Mouse (Mus musculus) cerebellum, adult 2 months (tissue): ENCODE data around the gene Cyp17a1. TPM values are rescaled to one million over a fixed set of nuclear protein-coding genes. Genes with fewer than 3 reads are reported as not detected.

Experiments
- DNase-seq, 2 experiments: peaks; one replicate each; pipeline ENCODE4 v3.0.0; 2021
- H3K27ac ChIP-seq: fragments of 200-500 bp; 2 replicates; pipeline ENCODE4 v1.5.1; 2012; ENCODE audit warnings: low read length, control low read depth, inconsistent platforms; ENCODE audit not compliant: insufficient read depth
- H3K27me3 ChIP-seq: fragments of 200-500 bp; 2 replicates; pipeline ENCODE4 v1.6.1; 2012; ENCODE audit warnings: inconsistent platforms, mild to moderate bottlenecking, low read length, moderate library complexity; ENCODE audit not compliant: control insufficient read depth, insufficient read depth
- H3K4me1 ChIP-seq: fragments of 200-500 bp; 2 replicates; pipeline ENCODE4 v1.6.1; 2011; ENCODE audit warnings: low read length; ENCODE audit not compliant: control insufficient read depth, insufficient read depth
- H3K4me3 ChIP-seq: fragments of 200-500 bp; replicated peaks from 2 replicates; pipeline ENCODE3; 2011; ENCODE audit warnings: mild to moderate bottlenecking, low read depth, low read length, control low read depth; ENCODE audit not compliant: insufficient read depth
- CTCF ChIP-seq: fragments of 200-500 bp; IDR thresholded peaks from 2 replicates; pipeline ENCODE4 v1.5.1; 2011; ENCODE audit warnings: low read depth, mild to moderate bottlenecking, control low read depth, low read length, moderate library complexity, borderline replicate concordance; ENCODE audit not compliant: insufficient read depth
- POLR2A ChIP-seq: fragments of 200-500 bp; IDR thresholded peaks from 2 replicates; pipeline ENCODE4 v1.6.1; 2011; ENCODE audit warnings: low read length, control low read depth, borderline replicate concordance; ENCODE audit not compliant: insufficient read depth
- WGBS: fragments of 180-500 bp; shearing (Covaris S2); methylation state at CpG from one replicate; pipeline ENCODE4 v1.1.7; 2018; 5-methylcytosine and 5-hydroxymethylcytosine counted together
- polyA plus RNA-seq: library from polyadenylated mRNA; depleted of rRNA; stranded (reverse); fragments of >200 nt; gene quantifications from 2 replicates; pipeline ENCODE4 v1.2.3, GENCODE M21; 2012

Cyp17a1 gene
- polyA plus RNA-seq, 1 experiment = 0.08 TPM

DNA sequence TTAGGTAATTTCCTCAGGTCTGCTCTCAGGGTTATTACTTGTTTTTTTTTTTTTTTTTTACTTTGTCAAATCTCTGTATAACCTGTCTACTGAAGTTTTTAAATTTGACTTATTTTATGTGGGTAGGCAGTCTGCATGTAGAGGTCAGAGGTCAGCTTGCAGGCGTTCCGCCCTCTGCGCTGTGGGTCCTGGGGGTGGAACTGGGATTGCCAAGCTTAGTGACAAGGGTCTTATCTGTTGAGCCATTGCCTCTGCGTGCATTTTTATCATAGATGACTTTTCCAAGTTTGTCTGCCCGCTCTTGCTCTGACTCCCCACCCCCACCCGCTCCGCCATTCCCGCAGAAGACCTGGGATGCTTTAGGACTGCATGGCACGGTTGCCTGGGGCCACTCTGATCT is 37.2 kb downstream of the Cyp17a1 start:
- no peaks in the 10 kb centered on the region for H3K27me3 ChIP-seq
- DNase-seq = no peak
- H3K4me1 ChIP-seq = no peaks in the 10 kb centered on the region
- no peak overlapping the region for H3K27ac ChIP-seq
- TF ChIP-seq POLR2A = no peak
- TF ChIP-seq CTCF = no peak
- WGBS = 73% methylated on average over 9 of the region's 9 CpGs
- no peak overlapping the region for H3K4me3 ChIP-seq

GRCm38 (mm10) chr19:46631637-46632036 is 41.3 kb downstream of the Cyp17a1 start:
- no peak overlapping the region for H3K27ac ChIP-seq
- 79% methylated on average over 9 of the region's 9 CpGs for WGBS
- no peak for TF ChIP-seq POLR2A
- no peak for TF ChIP-seq CTCF
- H3K27me3 ChIP-seq = no peaks in the 10 kb centered on the region
- no peak overlapping the region for H3K4me3 ChIP-seq
- no peak for DNase-seq
- H3K4me1 ChIP-seq = no peaks in the 10 kb centered on the region

- DNase-seq = no peak
- no peaks in the 10 kb centered on the region for H3K4me1 ChIP-seq
- H3K27ac ChIP-seq = no peak overlapping the region
- no peak overlapping the region for H3K4me3 ChIP-seq
- TF ChIP-seq CTCF (no peak), POLR2A (no peak)
- WGBS = 70% methylated on average over 9 of the region's 9 CpGs
- no peaks in the 10 kb centered on the region for H3K27me3 ChIP-seq
These were observed 43.2 kb downstream of the Cyp17a1 start for GRCm38 (mm10) chr19:46629807-46630206.

DNA sequence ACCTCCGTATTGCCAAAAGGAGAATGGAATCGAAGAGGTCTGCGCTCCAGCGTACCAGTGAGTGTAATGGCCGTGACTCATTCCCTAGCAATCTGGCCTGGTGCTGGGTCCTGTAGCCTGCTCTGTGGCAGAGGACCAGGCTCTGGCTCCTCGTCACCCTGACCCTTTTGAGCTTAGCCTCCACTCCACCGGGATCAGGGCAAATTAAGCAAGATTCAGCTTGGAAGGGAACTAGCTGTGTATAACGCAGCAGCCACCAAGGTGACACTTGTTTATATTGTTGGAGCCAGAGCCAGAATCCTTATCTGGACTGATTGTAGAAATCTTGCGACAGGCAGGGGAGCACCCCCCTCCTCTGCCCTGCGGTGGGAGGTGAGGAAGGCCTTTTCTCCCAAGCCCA is 44.6 kb downstream of the Cyp17a1 start:
- no peak overlapping the region for H3K27ac ChIP-seq
- TF ChIP-seq POLR2A (no peak), CTCF (no peak)
- no peaks in the 10 kb centered on the region for H3K27me3 ChIP-seq
- H3K4me1 ChIP-seq = peaks cover 10% of the 10 kb centered on the region
- H3K4me3 ChIP-seq = no peak overlapping the region
- DNase-seq = no peak
- WGBS = 85% methylated on average over 10 of the region's 10 CpGs

DNA sequence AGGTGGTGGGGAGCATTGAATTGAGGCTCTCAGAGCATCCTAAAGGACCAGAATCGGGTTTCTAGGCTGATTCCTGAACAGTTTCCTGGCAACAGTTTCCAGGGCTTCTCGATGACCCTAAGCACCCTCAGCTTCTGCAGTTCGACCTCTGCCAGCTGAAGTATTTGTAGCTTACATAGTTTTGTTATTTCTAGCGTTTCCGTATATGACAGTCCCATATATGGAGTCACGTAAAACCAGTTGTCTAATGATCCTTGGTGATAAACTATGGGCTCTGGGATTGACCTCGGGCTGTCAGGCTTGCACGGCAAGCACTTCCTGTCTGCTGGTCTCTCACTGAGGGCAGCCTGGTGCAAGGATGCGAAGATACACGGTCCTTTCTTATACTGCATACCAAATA is 47.5 kb downstream of the Cyp17a1 start:
- Histone ChIP-seq H3K4me3 (no peak overlapping the region), H3K27ac (no peak overlapping the region), H3K27me3 (no peaks in the 10 kb centered on the region), H3K4me1 (peaks cover 24% of the 10 kb centered on the region)
- TF ChIP-seq POLR2A (no peak), CTCF (no peak)
- DNase-seq = no peak
- WGBS = 80% methylated on average over 10 of the region's 10 CpGs

- no peak for TF ChIP-seq CTCF
- TF ChIP-seq POLR2A = no peak
- peaks cover 26% of the 10 kb centered on the region for H3K4me1 ChIP-seq
- no peaks in the 10 kb centered on the region for H3K27me3 ChIP-seq
- H3K27ac ChIP-seq = no peak overlapping the region
- no peak overlapping the region for H3K4me3 ChIP-seq
- WGBS = 96% methylated on average over 12 of the region's 12 CpGs
- DNase-seq = no peak
These were observed 48.0 kb downstream of the Cyp17a1 start for GRCm38 (mm10) chr19:46625015-46625414.

DNA sequence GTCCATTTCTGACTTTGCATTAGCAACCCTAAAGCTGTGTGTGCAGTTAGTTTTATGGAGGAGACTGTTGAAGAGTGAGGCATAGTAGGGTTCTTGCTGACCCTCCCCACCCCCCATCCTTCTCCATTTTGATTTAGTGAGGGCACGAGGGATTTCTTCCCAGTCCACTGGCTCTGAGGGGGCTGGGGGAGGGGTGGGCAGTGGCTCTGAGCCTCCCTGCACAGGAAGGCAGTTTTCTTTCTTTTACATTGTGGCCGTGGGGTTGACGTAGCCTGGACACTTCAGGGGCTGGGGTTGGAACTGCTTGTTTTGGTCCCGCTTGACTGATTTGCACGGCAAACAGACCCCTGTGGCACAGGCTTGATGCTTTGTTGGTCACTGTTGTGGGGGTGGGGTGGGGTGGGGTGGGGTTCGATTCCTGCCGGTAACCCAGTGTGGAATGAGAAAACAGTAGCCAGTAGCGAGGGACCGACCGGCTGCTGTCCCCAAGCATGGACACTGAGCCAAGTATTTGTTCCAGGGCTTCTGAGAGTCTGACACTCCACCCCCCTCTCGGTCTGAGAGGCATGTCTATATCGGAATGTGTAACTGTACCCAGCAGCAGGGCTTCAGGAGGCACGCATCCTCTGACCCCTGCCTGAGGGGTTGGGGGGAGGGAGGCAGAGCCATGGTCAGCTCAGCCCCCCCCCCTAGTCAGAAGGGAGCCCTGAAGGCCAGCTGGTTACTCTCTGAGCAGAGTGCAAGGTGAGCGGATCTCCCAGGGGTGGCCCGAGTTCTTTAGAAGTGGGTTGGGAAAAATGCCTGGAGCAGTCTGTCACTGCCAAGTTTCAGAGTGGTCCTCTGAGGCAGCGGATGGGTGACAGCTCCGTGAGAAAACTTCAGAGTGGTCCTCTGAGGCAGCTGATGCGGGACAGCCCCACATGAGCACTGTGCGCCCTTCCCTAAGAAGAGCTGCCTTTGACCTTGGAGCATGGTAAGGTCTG is 48.9 kb downstream of the Cyp17a1 start:
- Histone ChIP-seq H3K4me3 (no peak overlapping the region), H3K27me3 (no peaks in the 10 kb centered on the region), H3K4me1 (peaks cover 31% of the 10 kb centered on the region), H3K27ac (no peak overlapping the region)
- 18% methylated on average over 19 of the region's 19 CpGs for WGBS
- TF ChIP-seq CTCF = no peak
- no peak for TF ChIP-seq POLR2A
- DNase-seq = peak in 1 of 2 experiments; percentile 53

DNA sequence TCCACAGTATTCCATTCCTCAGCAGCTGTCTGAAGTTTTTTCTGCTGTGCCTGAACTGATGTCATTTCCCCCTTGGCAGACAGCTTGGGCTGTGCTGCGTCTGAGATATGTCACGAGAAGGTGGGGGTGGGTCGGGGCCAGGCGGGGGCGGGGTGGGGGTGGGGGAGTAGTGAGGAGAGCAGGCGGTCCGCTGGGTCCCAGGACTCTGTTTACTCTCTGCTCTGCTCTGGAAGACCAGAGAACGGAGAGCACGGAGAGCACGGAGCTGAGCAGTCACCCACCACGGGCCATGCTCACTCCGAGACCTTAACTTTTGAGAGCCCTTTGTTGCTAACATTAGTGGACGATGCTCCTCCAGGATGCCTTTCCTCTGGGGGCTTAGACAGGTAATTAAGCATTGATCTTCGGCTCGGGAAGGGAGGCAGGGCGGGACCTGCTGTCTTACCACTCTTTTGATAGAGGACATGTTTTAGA is 49.7 kb downstream of the Cyp17a1 start:
- Histone ChIP-seq H3K27me3 (no peaks in the 10 kb centered on the region), H3K27ac (no peak overlapping the region), H3K4me3 (no peak overlapping the region), H3K4me1 (peaks cover 39% of the 10 kb centered on the region)
- no peak for DNase-seq
- no peak for TF ChIP-seq POLR2A
- TF ChIP-seq CTCF = no peak
- WGBS = 50% methylated on average over 16 of the region's 16 CpGs
